Mouse (Mus musculus) CH12.LX (cell line): ENCODE measurements around the gene Slc2a10. TPM values are rescaled to one million over a fixed set of nuclear protein-coding genes. Genes with fewer than 3 reads are reported as not detected.

ENCODE experiments used
- DNase-seq: peaks from one replicate; pipeline ENCODE4 v3.0.0-alpha.2; 2013; ENCODE audit errors: extremely low read depth
- H3K27ac ChIP-seq: 2 replicates; pipeline ENCODE4 v1.5.1; 2012; ENCODE audit warnings: low read depth, mild to moderate bottlenecking, control low read depth, moderate library complexity; ENCODE audit not compliant: insufficient read depth
- H3K27me3 ChIP-seq: replicated peaks from 2 replicates; pipeline ENCODE3; 2012; ENCODE audit warnings: inconsistent platforms
- H3K36me3 ChIP-seq, 2 experiments: replicated peaks in 1 of 2; 2 replicates each; pipeline versions ENCODE3 to v1.6.1; 2012; ENCODE audit warnings: inconsistent platforms in 1 of 2, low read length in 1 of 2, mild to moderate bottlenecking in 1 of 2, mixed read lengths in 1 of 2, moderate library complexity in 1 of 2; ENCODE audit not compliant: control insufficient read depth in 1 of 2, insufficient read depth in 1 of 2
- H3K4me1 ChIP-seq, 2 experiments: 2 replicates each; pipeline ENCODE4 v1.6.1; 2012; ENCODE audit warnings: inconsistent platforms in 1 of 2, moderate library complexity in 1 of 2; ENCODE audit not compliant: insufficient read depth in 2 of 2, control insufficient read depth in 1 of 2
- H3K4me2 ChIP-seq: 2 replicates; pipeline ENCODE4 v1.6.1; 2012; ENCODE audit warnings: low read depth, mild to moderate bottlenecking, control low read depth; ENCODE audit not compliant: poor library complexity, insufficient read depth, severe bottlenecking
- H3K4me3 ChIP-seq, 3 experiments: fragments of 150-350 bp in 1 of 3; sonication (generic) in 1 of 3; replicated peaks in 1 of 3; 2 replicates each; pipeline versions ENCODE3 to v1.5.1; 2011 to 2012; ENCODE audit warnings: low read depth in 2 of 3, low read length in 2 of 3, mild to moderate bottlenecking in 2 of 3, moderate library complexity in 2 of 3, control low read depth in 1 of 3, improper control_type of control experiment in 1 of 3, inconsistent platforms in 1 of 3, mixed read lengths in 1 of 3; ENCODE audit not compliant: poor library complexity in 1 of 3
- H3K79me2 ChIP-seq: replicated peaks from 2 replicates; pipeline ENCODE4 v1.6.1; 2012; ENCODE audit warnings: mild to moderate bottlenecking, moderate library complexity; ENCODE audit not compliant: control insufficient read depth, poor library complexity, insufficient read depth, severe bottlenecking; ENCODE audit errors: extremely low read depth
- H3K9ac ChIP-seq: 2 replicates; pipeline ENCODE4 v1.6.1; 2012; ENCODE audit warnings: low read depth, mild to moderate bottlenecking, control low read depth, moderate library complexity; ENCODE audit not compliant: insufficient read depth
- H3K9me3 ChIP-seq: replicated peaks from 2 replicates; pipeline ENCODE3; 2012; ENCODE audit warnings: low read length, inconsistent platforms, mixed read lengths
- BHLHE40 ChIP-seq: IDR thresholded peaks from 2 replicates; pipeline ENCODE4 v1.6.1; 2011; ENCODE audit warnings: mild to moderate bottlenecking, low read depth, low read length, improper control_type of control experiment
- CTCF ChIP-seq, 2 experiments: IDR thresholded peaks in 1 of 2; conservative IDR thresholded peaks in 1 of 2; 2 replicates each; pipeline ENCODE4 v1.5.1; 2011 to 2012; ENCODE audit warnings: low read depth in 2 of 2, low read length in 2 of 2, improper control_type of control experiment in 1 of 2, inconsistent platforms in 1 of 2, mild to moderate bottlenecking in 1 of 2, moderate library complexity in 1 of 2
- E2F4 ChIP-seq: IDR thresholded peaks from 2 replicates; pipeline ENCODE4 v1.6.1; 2011; ENCODE audit warnings: low read depth, low read length, improper control_type of control experiment; ENCODE audit not compliant: insufficient replicate concordance
- GABPA ChIP-seq: IDR thresholded peaks from 2 replicates; pipeline ENCODE4 v1.6.1; 2012; ENCODE audit warnings: low read depth, low read length, improper control_type of control experiment, inconsistent platforms; ENCODE audit not compliant: insufficient replicate concordance
- IRF4 ChIP-seq: IDR thresholded peaks from 2 replicates; pipeline ENCODE4 v1.6.1; 2014; ENCODE audit warnings: low read depth, mild to moderate bottlenecking, inconsistent platforms, low read length, improper control_type of control experiment
- MAZ ChIP-seq: IDR thresholded peaks from 2 replicates; pipeline ENCODE4 v1.6.1; 2012; ENCODE audit warnings: low read depth, mild to moderate bottlenecking, inconsistent platforms, low read length, improper control_type of control experiment, moderate library complexity
- MXI1 ChIP-seq: IDR thresholded peaks from 2 replicates; pipeline ENCODE4 v1.6.1; 2011; ENCODE audit warnings: mild to moderate bottlenecking, low read depth, low read length, improper control_type of control experiment
- NRF1 ChIP-seq: IDR thresholded peaks from 2 replicates; pipeline ENCODE4 v1.6.1; 2014; ENCODE audit warnings: low read depth, mild to moderate bottlenecking, inconsistent platforms, low read length, improper control_type of control experiment, moderate library complexity
- PAX5 ChIP-seq: IDR thresholded peaks from 2 replicates; pipeline ENCODE4 v1.6.1; 2012; ENCODE audit warnings: low read length, inconsistent platforms, mixed read lengths
- POLR2A ChIP-seq: IDR thresholded peaks from 2 replicates; pipeline ENCODE4 v1.6.1; 2011; ENCODE audit warnings: low read depth, mild to moderate bottlenecking, improper control_type of control experiment, low read length
- RAD21 ChIP-seq: IDR thresholded peaks from 2 replicates; pipeline ENCODE4 v1.6.1; 2011; ENCODE audit warnings: low read depth, mild to moderate bottlenecking, low read length, improper control_type of control experiment, moderate library complexity
- SMC3 ChIP-seq: IDR thresholded peaks from 2 replicates; pipeline ENCODE4 v1.6.1; 2011; ENCODE audit warnings: low read depth, low read length, improper control_type of control experiment
- TCF12 ChIP-seq: IDR thresholded peaks from 2 replicates; pipeline ENCODE4 v1.6.1; 2014; ENCODE audit warnings: low read depth, mild to moderate bottlenecking, inconsistent platforms, low read length, improper control_type of control experiment
- ZKSCAN1 ChIP-seq: IDR thresholded peaks from 2 replicates; pipeline ENCODE4 v1.6.1; 2012; ENCODE audit warnings: low read depth, inconsistent platforms, low read length, improper control_type of control experiment, borderline replicate concordance
- ZMIZ1 ChIP-seq: IDR thresholded peaks from 2 replicates; pipeline ENCODE4 v1.6.1; 2012; ENCODE audit warnings: low read depth, mild to moderate bottlenecking, inconsistent platforms, low read length, improper control_type of control experiment
- dilution Hi-C: fragments of 300-500 bp; cut with MboI; formaldehyde crosslinking; loops from 2 replicates; pipeline ENCODE4 v1.14.3; 2020; ENCODE audit warnings: low sequenced_read_pairs; ENCODE audit not compliant: extremely low pct_unique_long_range_greater_than_20kb, extremely low pct_ligation_motif_present
- in situ Hi-C: fragments of 300-500 bp; cut with MboI; formaldehyde crosslinking; loops from 3 replicates; pipeline ENCODE4 v1.14.3; 2019; ENCODE audit warnings: low sequenced_read_pairs, low pct_ligation_motif_present, low pct_unique_long_range_greater_than_20kb, mixed read lengths
- polyA plus RNA-seq: library from polyadenylated mRNA; unstranded; fragments of >175 nt; gene quantifications from 2 replicates; pipeline ENCODE4 v1.2.1, GENCODE M21; 2012; ENCODE audit warnings: low read depth; ENCODE audit not compliant: insufficient read length
- total RNA-seq, 2 experiments: library from RNA; depleted of rRNA; stranded (reverse); fragments of 300-350 nt in 1 of 2; fragments of >200 nt in 1 of 2; gene quantifications; 2 replicates each; pipeline ENCODE4 v1.2.3; 2012 to 2014

The Slc2a10 gene
- total and polyA plus RNA-seq, 3 experiments: not detected

GRCm38 (mm10) chr2:165542939-165543669, 39.5 kb downstream of the Slc2a10 start:
- no peak for DNase-seq
- Histone ChIP-seq H3K9me3 (no peaks in the 10 kb centered on the region), H3K4me2 (no peak overlapping the region), H3K4me1 (peaks cover 3 to 10% of the 10 kb centered on the region in 2 experiments), H3K36me3 (no peaks in the 10 kb centered on the region), H3K79me2 (no peaks in the 10 kb centered on the region), H3K27ac (no peak overlapping the region), H3K4me3 (no peak overlapping the region), H3K9ac (no peak overlapping the region), H3K27me3 (peaks cover 66% of the 10 kb centered on the region)
- TF ChIP-seq IRF4: no peak
- no peak for TF ChIP-seq BHLHE40
- no peak for TF ChIP-seq CTCF (conservative IDR thresholded peaks at IDR 0.05 in 1 of 2, IDR thresholded peaks at IDR 0.05 in 1 of 2; ENCODE audit: low read depth in 2 of 2, low read length in 2 of 2)
- TF ChIP-seq MAZ: no peak
- no peak for TF ChIP-seq SMC3
- TF ChIP-seq POLR2A: no peak
- no peak for TF ChIP-seq E2F4
- no peak for TF ChIP-seq MXI1
- no peak for TF ChIP-seq NRF1
- no peak for TF ChIP-seq RAD21
- no peak for TF ChIP-seq PAX5
- in situ Hi-C loops (loop anchor here (25.0 kb wide), 3 partner anchors 169 to 544 kb away; no protein-coding TSS in a partner anchor), dilution Hi-C loops (no loop called here)

- no peak for DNase-seq
- no peak overlapping the region for H3K4me3 ChIP-seq
- H3K9me3 ChIP-seq: no peaks in the 10 kb centered on the region
- H3K27ac ChIP-seq: no peak overlapping the region
- peaks cover 3 to 10% of the 10 kb centered on the region in 2 experiments for H3K4me1 ChIP-seq
- H3K4me2 ChIP-seq: no peak overlapping the region
- dilution Hi-C loops (no loop called here), in situ Hi-C loops (loop anchor here (25.0 kb wide), 3 partner anchors 169 to 544 kb away; no protein-coding TSS in a partner anchor)
- H3K36me3 ChIP-seq: no peaks in the 10 kb centered on the region
- peaks cover 66% of the 10 kb centered on the region for H3K27me3 ChIP-seq
- H3K9ac ChIP-seq: no peak overlapping the region
- TF ChIP-seq GABPA (no peak), ZKSCAN1 (no peak), NRF1 (no peak), TCF12 (no peak), ZMIZ1 (no peak)
- no peaks in the 10 kb centered on the region for H3K79me2 ChIP-seq
Measured at GRCm38 (mm10) chr2:165543670-165544016, 40.1 kb downstream of the Slc2a10 start.
